Mouse (Mus musculus) hematopoietic stem cell, adult 5-6 weeks (primary cell): ENCODE measurements at regions not wholly inside any gene's neighbourhood (a gene's known extent, or its start where the extent isn't known, plus 50 kb on each side); places are given as distances from the start of the nearest gene placed in this dataset.
A peak's percentile ranks its signal among the peaks of the same experiment; 100 is the strongest.

ENCODE experiments used
- ATAC-seq, 2 experiments: fragments of 125-278 bp in 1 of 2; replicated peaks in 1 of 2; 2 replicates each; pipeline ENCODE4 v1.8.0; 2016 to 2017; ENCODE audit warnings: inconsistent platforms in 2 of 2, mild to moderate bottlenecking in 2 of 2, moderate number of reproducible peaks in 2 of 2, low read depth in 1 of 2, moderate TSS enrichment in 1 of 2; ENCODE audit not compliant: low FRiP score in 2 of 2, poor library complexity in 2 of 2, severe bottlenecking in 2 of 2, insufficient read depth in 1 of 2, low TSS enrichment in 1 of 2

GRCm38 (mm10) chr8:12162921-12163705 is 115.5 kb upstream of the A230072I06Rik start:
- ATAC-seq, result no peak

GRCm38 (mm10) chr8:12165487-12166152 is 113.0 kb upstream of the A230072I06Rik start:
- ATAC-seq, result no peak

DNA sequence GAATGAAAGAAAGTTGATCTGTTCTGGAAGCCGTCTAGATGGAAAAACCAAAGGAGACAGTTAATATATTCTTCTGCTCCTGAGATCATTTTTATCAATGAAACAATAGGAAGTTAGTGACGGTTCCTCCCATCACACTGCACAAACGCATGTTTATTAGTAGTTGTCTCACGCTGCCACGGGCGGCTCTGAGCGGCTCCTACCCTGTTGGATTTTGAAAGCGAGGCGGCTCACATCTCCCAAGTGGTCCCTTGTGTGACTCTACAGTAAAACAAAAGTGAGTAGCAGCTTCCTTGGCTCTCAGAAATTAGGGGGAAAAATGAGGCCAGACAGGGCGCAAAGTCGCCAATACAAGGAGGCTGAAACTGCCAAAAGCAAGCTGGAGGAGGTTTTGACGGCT is 106.8 kb upstream of the A230072I06Rik start:
- ATAC-seq, result no peak

DNA sequence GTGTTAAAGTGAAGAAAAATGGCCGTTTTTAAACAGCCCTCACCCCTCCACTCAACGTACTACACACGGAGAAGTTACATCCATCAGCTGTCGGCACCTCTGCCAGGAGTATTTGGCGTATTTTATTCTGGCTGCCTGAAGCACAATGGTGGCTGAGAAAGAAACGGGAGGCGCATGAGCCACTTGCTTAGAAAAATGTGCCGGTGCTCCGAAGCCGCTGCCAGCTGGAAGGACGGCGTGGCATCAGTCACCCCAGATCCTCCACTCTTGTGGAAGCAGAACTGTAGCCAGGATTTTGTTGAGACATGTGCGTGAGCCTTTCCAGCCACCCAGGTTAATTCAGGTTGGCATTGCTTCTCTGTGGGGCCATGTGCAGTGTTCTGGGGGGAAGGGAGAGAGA is 103.1 kb upstream of the A230072I06Rik start:
- ATAC-seq, result no peak

DNA sequence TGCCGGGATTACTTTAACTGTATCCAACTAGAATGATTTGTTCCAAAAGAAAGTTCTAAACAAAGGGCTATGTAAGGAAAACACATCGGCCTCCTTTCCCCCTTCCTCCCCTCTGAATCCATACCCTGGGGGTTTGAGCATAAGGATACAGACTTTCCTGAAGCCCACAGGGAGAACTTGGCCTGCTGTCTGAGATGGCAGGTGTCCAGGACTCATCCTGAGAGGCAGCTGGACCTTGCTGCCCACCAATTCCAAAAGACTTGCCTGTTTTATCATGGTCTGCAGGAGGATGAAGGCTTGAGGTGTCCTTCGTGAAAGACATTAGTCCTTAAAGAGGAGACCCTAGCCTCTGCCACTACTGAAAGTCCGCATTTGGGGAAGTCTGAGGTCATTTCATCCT is 94.0 kb upstream of the A230072I06Rik start:
- ATAC-seq, result no peak

DNA sequence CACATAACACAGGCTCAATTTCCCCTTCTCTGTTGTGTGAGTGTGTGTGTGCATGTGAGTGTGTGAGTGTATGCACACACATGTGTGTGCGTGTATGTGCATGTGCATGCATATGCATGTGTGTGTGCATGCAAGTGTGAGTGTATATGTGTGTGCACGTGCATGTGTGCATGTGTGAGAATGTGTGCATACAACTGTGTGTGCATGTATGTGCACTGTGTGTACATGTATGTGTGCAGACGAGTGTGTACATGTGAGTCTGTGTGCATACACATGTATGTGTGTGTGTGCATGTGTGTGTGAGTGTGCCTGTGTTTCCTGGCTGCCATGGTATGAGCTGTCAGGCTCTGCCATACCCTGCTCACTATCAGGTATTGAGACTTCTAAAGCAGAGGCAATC is 91.3 kb upstream of the A230072I06Rik start:
- no peak for ATAC-seq

DNA sequence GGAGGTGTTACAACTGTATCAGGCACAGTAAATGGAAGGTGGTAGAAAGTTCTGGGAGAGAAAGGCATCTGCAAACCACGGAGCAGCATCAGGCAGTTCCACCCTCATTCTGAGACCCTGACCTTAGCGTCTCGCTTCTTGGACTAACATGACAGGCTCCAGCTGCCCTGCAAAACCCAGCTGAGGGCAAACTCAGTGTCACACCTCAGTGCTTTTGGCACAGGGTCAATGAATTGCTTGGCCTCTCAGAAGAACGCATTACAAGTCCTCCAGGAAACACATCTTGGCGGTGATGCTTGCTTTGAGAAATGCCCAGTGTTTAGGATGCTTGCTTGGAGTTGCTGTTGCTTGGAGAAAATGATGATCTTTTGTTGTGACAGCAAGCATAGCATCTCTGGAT is 90.2 kb upstream of the A230072I06Rik start:
- no peak for ATAC-seq

GRCm38 (mm10) chr8:12188960-12189359 is 89.7 kb upstream of the A230072I06Rik start:
- ATAC-seq, result no peak

DNA sequence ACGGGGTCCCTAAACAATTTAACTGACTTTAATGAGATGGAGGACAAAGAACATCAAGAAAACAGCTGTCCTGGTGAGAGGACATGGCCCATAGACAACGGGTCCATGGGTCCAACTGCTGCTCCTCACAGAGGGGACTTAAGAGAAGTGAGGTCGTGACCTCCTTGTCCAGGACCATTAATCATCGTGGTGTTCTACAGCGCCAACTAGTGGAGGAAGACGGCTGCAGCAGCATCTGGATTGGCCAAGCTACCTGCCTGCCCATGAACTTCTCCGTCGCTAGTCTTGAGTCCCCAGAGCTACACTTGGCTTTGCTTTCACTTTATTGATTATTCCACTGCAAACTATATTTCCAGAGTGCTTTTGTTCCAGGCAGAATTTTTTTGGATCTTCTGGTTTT is 86.6 kb upstream of the A230072I06Rik start:
- peak in 1 of 2 experiments; percentile 60; a peak in 2 of 4 replicates for ATAC-seq

DNA sequence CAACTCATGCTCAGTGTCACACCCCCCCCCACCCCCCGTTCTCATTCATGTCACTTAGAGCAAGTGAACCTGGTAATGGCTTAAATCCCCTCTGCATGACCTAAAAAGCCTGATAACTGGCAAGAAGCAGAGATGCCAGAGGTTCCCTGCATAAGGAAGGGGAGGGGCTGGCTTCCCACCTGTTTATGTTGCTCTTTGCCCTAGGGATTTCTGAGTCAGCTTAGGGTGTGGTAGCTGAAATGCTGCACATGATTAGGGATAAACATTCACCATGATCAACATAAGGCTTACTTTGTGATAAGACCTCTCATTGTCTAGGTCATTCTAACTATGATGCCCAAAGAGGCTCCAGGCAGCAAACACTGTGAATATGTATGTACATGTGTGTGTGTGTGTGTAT is 72.7 kb upstream of the A230072I06Rik start:
- ATAC-seq, result no peak

- ATAC-seq, result no peak
Measured at GRCm38 (mm10) chr8:12207412-12207811, 71.2 kb upstream of the A230072I06Rik start.

DNA sequence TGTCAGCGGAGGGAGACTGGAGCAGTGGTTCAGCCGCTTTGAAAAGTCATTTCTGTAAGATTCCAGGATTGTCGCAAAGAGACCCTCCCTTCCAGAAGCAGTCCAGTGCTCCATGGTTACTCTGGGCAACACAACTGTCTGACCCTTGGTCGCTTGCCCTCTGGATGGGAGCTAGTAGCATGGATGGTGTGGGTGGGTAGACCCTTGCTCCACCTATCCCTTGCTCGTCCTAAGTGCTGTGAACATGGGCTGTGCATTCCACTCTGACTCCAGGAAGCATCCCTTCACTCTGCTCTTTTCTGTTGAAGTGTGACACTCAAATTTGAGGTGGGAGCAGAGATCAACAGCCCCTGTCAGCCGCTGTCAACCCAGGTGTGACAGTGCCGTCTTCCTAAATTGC is 64.8 kb upstream of the A230072I06Rik start:
- no peak for ATAC-seq

- no peak for ATAC-seq
Measured at GRCm38 (mm10) chr8:12214205-12215019, 64.2 kb upstream of the A230072I06Rik start.

- ATAC-seq, result no peak
Measured at GRCm38 (mm10) chr8:12221506-12221905, 57.1 kb upstream of the A230072I06Rik start.

DNA sequence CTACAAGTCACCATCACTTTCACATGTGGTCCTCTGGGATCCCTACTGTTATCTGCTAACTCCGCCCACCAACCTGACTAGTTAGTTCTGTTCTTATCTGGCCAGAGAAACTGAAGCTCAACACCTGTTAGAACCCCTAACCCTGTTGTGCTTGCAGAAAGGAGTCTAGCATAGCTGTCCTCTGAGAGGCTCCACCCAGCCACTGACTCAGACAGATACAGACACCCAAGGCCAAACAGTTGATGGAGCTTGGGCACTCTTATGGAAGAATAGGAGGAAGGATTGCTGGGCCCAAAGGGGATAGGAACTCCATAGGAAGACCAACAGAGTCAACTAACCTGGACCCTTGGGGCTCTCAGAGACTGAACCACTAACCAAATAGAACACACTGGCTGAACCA is 55.2 kb upstream of the A230072I06Rik start:
- ATAC-seq, result no peak
